ENCODE assay signal across 8 mouse cellular contexts in genomic region chr9:107556346-107556745, GRCm38 (mm10). TPM values are rescaled to one million over a fixed set of nuclear protein-coding genes. Genes with fewer than 3 reads are reported as not detected.
A peak's percentile ranks its signal among the peaks of the same experiment; 100 is the strongest.
DNase-seq lines count a peak whose midpoint lies in the region; ATAC-seq and TF ChIP-seq lines count a peak whose summit lies in the region.

No protein-coding gene starts in this region.

- no peaks in the 10 kb centered on the region for H3K9me3 ChIP-seq in lung, embryonic 14.5 days (ENCODE audit: low read depth, low read length)
- H3K9me3 ChIP-seq in forebrain, embryonic 12.5 days, result no peaks in the 10 kb centered on the region
- H3K9me3 ChIP-seq in liver, embryonic 11.5 days (ENCODE audit: control insufficient read depth, low read length), result no peaks in the 10 kb centered on the region
- H3K9me3 ChIP-seq in stomach, embryonic 14.5 days (ENCODE audit: control insufficient read depth, low read depth, low read length), result no peaks in the 10 kb centered on the region

- WGBS in lung, embryonic 14.5 days, result 60% methylated on average over 3 of the region's 3 CpGs
- WGBS in forebrain, embryonic 12.5 days, result 85% methylated on average over 3 of the region's 3 CpGs
- 62% methylated on average over 3 of the region's 3 CpGs for WGBS in liver, embryonic 11.5 days
- 70% methylated on average over 3 of the region's 3 CpGs for WGBS in stomach, embryonic 14.5 days

- H3K4me1 ChIP-seq in lung, embryonic 14.5 days (ENCODE audit: insufficient read depth), result peaks cover 26% of the 10 kb centered on the region
- peaks cover 50% of the 10 kb centered on the region for H3K4me1 ChIP-seq in forebrain, embryonic 12.5 days
- H3K4me1 ChIP-seq in liver, embryonic 11.5 days (replicated peaks; ENCODE audit: control insufficient read depth, insufficient read depth, low read length), result peaks cover 38% of the 10 kb centered on the region
- H3K4me1 ChIP-seq in stomach, embryonic 14.5 days (ENCODE audit: control insufficient read depth, insufficient read depth, low read length), result peaks cover 37% of the 10 kb centered on the region

- H3K36me3 ChIP-seq in lung, embryonic 14.5 days (ENCODE audit: insufficient read depth), result peaks cover 52% of the 10 kb centered on the region
- peaks cover 44% of the 10 kb centered on the region for H3K36me3 ChIP-seq in forebrain, embryonic 12.5 days (replicated peaks)
- peaks cover 42% of the 10 kb centered on the region for H3K36me3 ChIP-seq in liver, embryonic 11.5 days (ENCODE audit: control insufficient read depth, insufficient read depth, low read length)
- H3K36me3 ChIP-seq in stomach, embryonic 14.5 days (ENCODE audit: control insufficient read depth, insufficient read depth, low read length), result peaks cover 44% of the 10 kb centered on the region

- H3K27me3 ChIP-seq in lung, embryonic 14.5 days (ENCODE audit: insufficient read depth, low read length), result no peaks in the 10 kb centered on the region
- peaks cover 22% of the 10 kb centered on the region for H3K27me3 ChIP-seq in forebrain, embryonic 12.5 days
- H3K27me3 ChIP-seq in liver, embryonic 11.5 days (replicated peaks; ENCODE audit: control insufficient read depth, insufficient read depth, low read length), result no peaks in the 10 kb centered on the region
- no peaks in the 10 kb centered on the region for H3K27me3 ChIP-seq in stomach, embryonic 14.5 days (ENCODE audit: control insufficient read depth, insufficient read depth, low read length)

- DNase-seq in lung, embryonic 14.5 days, result no peak
- no peak for DNase-seq in lung, postnatal 14 days
- no peak for DNase-seq in liver, embryonic 11.5 days (ENCODE audit: low spot score)
- no peak for DNase-seq in gastrocnemius, adult 18-20 months (ENCODE audit: low spot score)
- DNase-seq in right cerebral cortex, postnatal 4 days, result no peak
- no peak for DNase-seq in cerebellum, adult 9-10 months

- H3K27ac ChIP-seq in lung, embryonic 14.5 days (ENCODE audit: low read depth), result no peak overlapping the region
- H3K27ac ChIP-seq in forebrain, embryonic 12.5 days, result no peak overlapping the region
- no peak overlapping the region; the same call in 1 of the 2 replicates for H3K27ac ChIP-seq in liver, embryonic 11.5 days (ENCODE audit: low read depth, low read length)
- 0 out of 2 replicates have a peak overlapping the region, but pooled peaks have one; percentile 15 for H3K27ac ChIP-seq in stomach, embryonic 14.5 days (ENCODE audit: low read length)

- H3K4me2 ChIP-seq in lung, embryonic 14.5 days, result peak overlapping the region; percentile 97
- H3K4me2 ChIP-seq in forebrain, embryonic 12.5 days, result peak overlapping the region; percentile 82
- peak overlapping the region; percentile 99 for H3K4me2 ChIP-seq in liver, embryonic 11.5 days
- peak overlapping the region; percentile 95 for H3K4me2 ChIP-seq in stomach, embryonic 14.5 days (replicated peaks; ENCODE audit: low read depth, low read length)

- peak overlapping the region; percentile 68 for H3K4me3 ChIP-seq in lung, embryonic 14.5 days (ENCODE audit: low read depth, low read length)
- H3K4me3 ChIP-seq in forebrain, embryonic 12.5 days (replicated peaks), result 0 out of 2 replicates have a peak overlapping the region, but pooled peaks have one; percentile 63
- peak overlapping the region; percentile 79 for H3K4me3 ChIP-seq in liver, embryonic 11.5 days (ENCODE audit: low read depth, low read length)
- peak overlapping the region; percentile 74; the same call in 1 of the 2 replicates for H3K4me3 ChIP-seq in stomach, embryonic 14.5 days (ENCODE audit: low read depth, low read length)

- H3K9ac ChIP-seq in lung, embryonic 14.5 days, result no peak overlapping the region; the same call in 1 of the 2 replicates
- peak overlapping the region; percentile 80; the same call in 1 of the 2 replicates for H3K9ac ChIP-seq in forebrain, embryonic 12.5 days
- H3K9ac ChIP-seq in liver, embryonic 11.5 days (ENCODE audit: low read depth, low read length), result peak overlapping the region; percentile 89
- no peak overlapping the region for H3K9ac ChIP-seq in stomach, embryonic 14.5 days (replicated peaks; ENCODE audit: low read depth, low read length)

- ATAC-seq in lung, embryonic 14.5 days (ENCODE audit: insufficient read depth), result no peak
- no peak for ATAC-seq in forebrain, embryonic 12.5 days (ENCODE audit: low FRiP score)
- no peak for ATAC-seq in liver, embryonic 11.5 days (replicated peaks; ENCODE audit: low FRiP score)
- ATAC-seq in stomach, embryonic 14.5 days (ENCODE audit: insufficient number of reproducible peaks, insufficient read depth, low FRiP score, low read depth), result no peak

- TF ChIP-seq CTCF in lung, embryonic 14.5 days (IDR thresholded peaks at IDR 0.05; ENCODE audit: low read depth), result no peak

RNA-seq across cellular contexts. Expression of gene Rassf1, which starts 5.0 kb away (rescaled TPM):
- 51.3 and 54.1 TPM in 2 replicates for polyA plus RNA-seq in lung, embryonic 14.5 days (2014; fragmentation: Nextera tagmentation; extraction: Ambion mirVana)
- 40.0 and 45.7 TPM in 2 replicates for polyA plus RNA-seq in forebrain, embryonic 12.5 days (2016; fragmentation: Nextera tagmentation; extraction: Ambion mirVana)
- polyA plus RNA-seq in liver, embryonic 11.5 days (2014; fragmentation: Nextera tagmentation; extraction: Ambion mirVana), result 31.2 and 37.0 TPM in 2 replicates
- 53.6 and 54.1 TPM in 2 replicates for polyA plus RNA-seq in stomach, embryonic 14.5 days (2014; fragmentation: Nextera tagmentation; extraction: Ambion mirVana)
- total RNA-seq in gastrocnemius, adult 18-20 months (2021), result 10 to 100 TPM; 11.9 to 13.6 TPM

RNA-seq across cellular contexts. Expression of gene Tusc2, which starts 6.7 kb away (rescaled TPM):
- 38.2 and 39.0 TPM in 2 replicates for polyA plus RNA-seq in lung, embryonic 14.5 days (2014; fragmentation: Nextera tagmentation; extraction: Ambion mirVana)
- 77.2 and 79.9 TPM in 2 replicates for polyA plus RNA-seq in forebrain, embryonic 12.5 days (2016; fragmentation: Nextera tagmentation; extraction: Ambion mirVana)
- polyA plus RNA-seq in liver, embryonic 11.5 days (2014; fragmentation: Nextera tagmentation; extraction: Ambion mirVana), result 60.6 and 62.7 TPM in 2 replicates
- 36.2 and 40.3 TPM in 2 replicates for polyA plus RNA-seq in stomach, embryonic 14.5 days (2014; fragmentation: Nextera tagmentation; extraction: Ambion mirVana)
- 10 to 100 TPM; 38.7 to 40.9 TPM for total RNA-seq in gastrocnemius, adult 18-20 months (2021)

RNA-seq across cellular contexts. Expression of gene Zmynd10, which starts 9.2 kb away (rescaled TPM):
- 1.1 and 1.2 TPM in 2 replicates for polyA plus RNA-seq in lung, embryonic 14.5 days (2014; fragmentation: Nextera tagmentation; extraction: Ambion mirVana)
- polyA plus RNA-seq in forebrain, embryonic 12.5 days (2016; fragmentation: Nextera tagmentation; extraction: Ambion mirVana), result 1.0 and 2.2 TPM in 2 replicates
- 0.10 and 0.35 TPM in 2 replicates for polyA plus RNA-seq in liver, embryonic 11.5 days (2014; fragmentation: Nextera tagmentation; extraction: Ambion mirVana)
- polyA plus RNA-seq in stomach, embryonic 14.5 days (2014; fragmentation: Nextera tagmentation; extraction: Ambion mirVana), result 0.52 and 0.74 TPM in 2 replicates
- under 1 TPM; 0.40 to 0.68 TPM for total RNA-seq in gastrocnemius, adult 18-20 months (2021)

RNA-seq across cellular contexts. Expression of gene Hyal2, which starts 11.4 kb away (rescaled TPM):
- 126 and 129 TPM in 2 replicates for polyA plus RNA-seq in lung, embryonic 14.5 days (2014; fragmentation: Nextera tagmentation; extraction: Ambion mirVana)
- polyA plus RNA-seq in forebrain, embryonic 12.5 days (2016; fragmentation: Nextera tagmentation; extraction: Ambion mirVana), result 108 and 110 TPM in 2 replicates
- 89.7 and 92.5 TPM in 2 replicates for polyA plus RNA-seq in liver, embryonic 11.5 days (2014; fragmentation: Nextera tagmentation; extraction: Ambion mirVana)
- 119 and 127 TPM in 2 replicates for polyA plus RNA-seq in stomach, embryonic 14.5 days (2014; fragmentation: Nextera tagmentation; extraction: Ambion mirVana)
- 10 to 100 TPM; 14.0 to 25.3 TPM for total RNA-seq in gastrocnemius, adult 18-20 months (2021)

RNA-seq across cellular contexts. Expression of gene Nprl2, which starts 14.3 kb away (rescaled TPM):
- polyA plus RNA-seq in lung, embryonic 14.5 days (2014; fragmentation: Nextera tagmentation; extraction: Ambion mirVana), result 32.9 and 34.6 TPM in 2 replicates
- polyA plus RNA-seq in forebrain, embryonic 12.5 days (2016; fragmentation: Nextera tagmentation; extraction: Ambion mirVana), result 43.1 and 46.3 TPM in 2 replicates
- 26.5 and 31.3 TPM in 2 replicates for polyA plus RNA-seq in liver, embryonic 11.5 days (2014; fragmentation: Nextera tagmentation; extraction: Ambion mirVana)
- polyA plus RNA-seq in stomach, embryonic 14.5 days (2014; fragmentation: Nextera tagmentation; extraction: Ambion mirVana), result 44.7 and 46.0 TPM in 2 replicates
- total RNA-seq in gastrocnemius, adult 18-20 months (2021), result 10 to 100 TPM; 10.7 to 13.7 TPM

Comparison
In these comparisons a context has a peak if more than half of its experiments do, and no peak if none do; other contexts are left out.
1. H3K9ac ChIP-seq: peak in forebrain, embryonic 12.5 days (single experiment) and liver, embryonic 11.5 days (single experiment); none in lung, embryonic 14.5 days (single experiment) and stomach, embryonic 14.5 days (single experiment).
2. Peak in every context shown above with its lines, with median percentiles within 50 percentile points of each other: H3K4me2 ChIP-seq and H3K4me3 ChIP-seq.